Mouse (Mus musculus) testis, adult 2 months (tissue): ENCODE results near the gene Lrrc20. TPM values are rescaled to one million over a fixed set of nuclear protein-coding genes. Genes with fewer than 3 reads are reported as not detected.
A peak's percentile ranks its signal among the peaks of the same experiment; 100 is the strongest.
"Not testable (repeated sequence)": the region's sequence is repeated elsewhere in the genome, so short reads cannot be mapped to it uniquely, and the experiment has no call there.

Experiments used
- H3K27ac ChIP-seq: fragments of 200-500 bp; 2 replicates; pipeline ENCODE4 v1.5.1; 2012; ENCODE audit warnings: low read depth, low read length; ENCODE audit not compliant: control insufficient read depth, insufficient read depth
- H3K27me3 ChIP-seq: fragments of 200-500 bp; 2 replicates; pipeline ENCODE4 v1.6.1; 2012; ENCODE audit warnings: mild to moderate bottlenecking, low read length, moderate library complexity; ENCODE audit not compliant: control insufficient read depth, insufficient read depth
- H3K36me3 ChIP-seq: fragments of 200-500 bp; 2 replicates; pipeline ENCODE4 v1.6.1; 2012; ENCODE audit warnings: mild to moderate bottlenecking, low read length; ENCODE audit not compliant: control insufficient read depth, insufficient read depth
- H3K4me1 ChIP-seq: fragments of 200-500 bp; 2 replicates; pipeline ENCODE4 v1.6.1; 2012; ENCODE audit warnings: low read length; ENCODE audit not compliant: control insufficient read depth, insufficient read depth
- H3K4me3 ChIP-seq: fragments of 200-500 bp; 2 replicates; pipeline ENCODE4 v1.5.1; 2012; ENCODE audit warnings: low read depth, mild to moderate bottlenecking, low read length, moderate library complexity, mixed read lengths; ENCODE audit not compliant: control insufficient read depth
- CTCF ChIP-seq: fragments of 200-500 bp; IDR thresholded peaks from 2 replicates; pipeline ENCODE4 v1.5.1; 2012; ENCODE audit warnings: low read depth, mild to moderate bottlenecking, inconsistent platforms, low read length, moderate library complexity; ENCODE audit not compliant: control insufficient read depth, insufficient read depth, insufficient replicate concordance
- POLR2A ChIP-seq: fragments of 200-500 bp; IDR thresholded peaks from 2 replicates; pipeline ENCODE4 v1.6.1; 2012; ENCODE audit warnings: low read depth, mild to moderate bottlenecking, inconsistent platforms, low read length, moderate library complexity; ENCODE audit not compliant: control insufficient read depth
- polyA plus RNA-seq: library from polyadenylated mRNA; depleted of rRNA; stranded (reverse); fragments of >200 nt; gene quantifications from 2 replicates; pipeline ENCODE4 v1.2.3, GENCODE M21; 2012

Gene Lrrc20
- polyA plus RNA-seq, 1 experiment, result 3.3 TPM

- Histone ChIP-seq H3K4me3 (no peak overlapping the region), H3K27ac (no peak overlapping the region), H3K4me1 (peaks cover 5% of the 10 kb centered on the region), H3K36me3 (no peaks in the 10 kb centered on the region), H3K27me3 (no peaks in the 10 kb centered on the region)
- no peak for TF ChIP-seq CTCF
- TF ChIP-seq POLR2A, result no peak
Observed at GRCm38 (mm10) chr10:61608233-61608632, 132.6 kb downstream of the Lrrc20 start.

- TF ChIP-seq CTCF, result no peak
- no peak for TF ChIP-seq POLR2A
- H3K36me3 ChIP-seq, result no peaks in the 10 kb centered on the region
- no peaks in the 10 kb centered on the region for H3K27me3 ChIP-seq
- H3K27ac ChIP-seq, result no peak overlapping the region
- H3K4me1 ChIP-seq, result peaks cover 4% of the 10 kb centered on the region
- H3K4me3 ChIP-seq, result peak overlapping the region; percentile 60
Observed at GRCm38 (mm10) chr10:61610650-61611235, 135.1 kb downstream of the Lrrc20 start.

GRCm38 (mm10) chr10:61614311-61614710 is 138.7 kb downstream of the Lrrc20 start:
- Histone ChIP-seq H3K27ac (no peak overlapping the region), H3K36me3 (no peaks in the 10 kb centered on the region), H3K4me3 (peak overlapping the region; percentile 19), H3K4me1 (peaks cover 2% of the 10 kb centered on the region), H3K27me3 (no peaks in the 10 kb centered on the region)
- no peak for TF ChIP-seq CTCF

- no peaks in the 10 kb centered on the region for H3K36me3 ChIP-seq
- TF ChIP-seq CTCF (no peak), POLR2A (no peak)
- H3K4me1 ChIP-seq, result no peaks in the 10 kb centered on the region
- no peak overlapping the region for H3K27ac ChIP-seq
- H3K4me3 ChIP-seq, result no peak overlapping the region
- H3K27me3 ChIP-seq, result no peaks in the 10 kb centered on the region
Observed at GRCm38 (mm10) chr10:61618528-61618927, 142.9 kb downstream of the Lrrc20 start.

- no peak for TF ChIP-seq CTCF
- no peak for TF ChIP-seq POLR2A
- H3K36me3 ChIP-seq, result no peaks in the 10 kb centered on the region
- H3K4me1 ChIP-seq, result peaks cover 10% of the 10 kb centered on the region
- H3K4me3 ChIP-seq, result no peak overlapping the region
- H3K27me3 ChIP-seq, result no peaks in the 10 kb centered on the region
- H3K27ac ChIP-seq, result no peak overlapping the region
Observed at GRCm38 (mm10) chr10:61621681-61622080, 146.1 kb downstream of the Lrrc20 start.

GRCm38 (mm10) chr10:61623874-61624273 is 148.3 kb downstream of the Lrrc20 start:
- not testable (repeated sequence) for H3K27me3 ChIP-seq

GRCm38 (mm10) chr10:61624771-61625170 is 149.2 kb downstream of the Lrrc20 start:
- no peak for TF ChIP-seq CTCF
- no peak for TF ChIP-seq POLR2A
- Histone ChIP-seq H3K27me3 (no peaks in the 10 kb centered on the region), H3K4me3 (no peak overlapping the region), H3K4me1 (peaks cover 14% of the 10 kb centered on the region), H3K27ac (no peak overlapping the region), H3K36me3 (no peaks in the 10 kb centered on the region)

More at GRCm38 (mm10) chr10:61623874-61624273, 148.3 kb downstream of the Lrrc20 start:
- H3K4me3 ChIP-seq, H3K27ac ChIP-seq, H3K36me3 ChIP-seq: not testable (repeated sequence)
- peaks cover 14% of the 10 kb centered on the region for H3K4me1 ChIP-seq
